Mouse (Mus musculus) neural tube, embryonic 15.5 days (tissue): ENCODE data around the gene Creb5. TPM values are rescaled to one million over a fixed set of nuclear protein-coding genes. Genes with fewer than 3 reads are reported as not detected.

Source experiments
- ATAC-seq: fragments of 200-750 bp; cut with Nextera tagmentation; 2 replicates; pipeline ENCODE4 v1.8.0; 2017; ENCODE audit warnings: mild to moderate bottlenecking, moderate TSS enrichment, moderate library complexity; ENCODE audit not compliant: low FRiP score
- H3K27ac ChIP-seq: fragments of 300-500 bp; sonication (generic); replicated peaks from 2 replicates; pipeline ENCODE4 v1.5.1; 2015; ENCODE audit warnings: mild to moderate bottlenecking, inconsistent platforms
- H3K27me3 ChIP-seq: fragments of 300-500 bp; sonication (generic); replicated peaks from 2 replicates; pipeline ENCODE4 v1.6.1; 2015; ENCODE audit warnings: inconsistent platforms
- H3K36me3 ChIP-seq: fragments of 300-500 bp; sonication (generic); 2 replicates; pipeline ENCODE4 v1.6.1; 2015; ENCODE audit warnings: inconsistent platforms
- H3K4me1 ChIP-seq: fragments of 300-500 bp; sonication (generic); 2 replicates; pipeline ENCODE4 v1.6.1; 2015; ENCODE audit warnings: inconsistent platforms
- H3K4me2 ChIP-seq: fragments of 300-500 bp; sonication (generic); 2 replicates; pipeline ENCODE4 v1.6.1; 2015; ENCODE audit warnings: inconsistent platforms, mild to moderate bottlenecking, moderate library complexity
- H3K4me3 ChIP-seq: fragments of 300-500 bp; sonication (generic); replicated peaks from 2 replicates; pipeline ENCODE4 v1.5.1; 2015; ENCODE audit warnings: mild to moderate bottlenecking, inconsistent platforms
- H3K9ac ChIP-seq: fragments of 300-500 bp; sonication (generic); replicated peaks from 2 replicates; pipeline ENCODE4 v1.6.1; 2015; ENCODE audit warnings: mild to moderate bottlenecking, inconsistent platforms
- H3K9me3 ChIP-seq: fragments of 300-500 bp; sonication (generic); replicated peaks from 2 replicates; pipeline ENCODE4 v1.6.1; 2016; ENCODE audit warnings: inconsistent platforms
- WGBS: fragments of 180-500 bp; shearing (Covaris S2); methylation state at CpG from one replicate; pipeline ENCODE4 v1.1.7; 2015; ENCODE audit warnings: mixed read lengths; 5-methylcytosine and 5-hydroxymethylcytosine counted together
- polyA plus RNA-seq: library from polyadenylated mRNA; unstranded; fragments of >200 nt; fragmentation: Nextera tagmentation; extraction: Ambion mirVana; gene quantifications from 2 replicates; pipeline ENCODE4 v1.2.1, GENCODE M21; 2015

The Creb5 gene
- polyA plus RNA-seq, 1 experiment from 2014 or later: 5.7 TPM

DNA sequence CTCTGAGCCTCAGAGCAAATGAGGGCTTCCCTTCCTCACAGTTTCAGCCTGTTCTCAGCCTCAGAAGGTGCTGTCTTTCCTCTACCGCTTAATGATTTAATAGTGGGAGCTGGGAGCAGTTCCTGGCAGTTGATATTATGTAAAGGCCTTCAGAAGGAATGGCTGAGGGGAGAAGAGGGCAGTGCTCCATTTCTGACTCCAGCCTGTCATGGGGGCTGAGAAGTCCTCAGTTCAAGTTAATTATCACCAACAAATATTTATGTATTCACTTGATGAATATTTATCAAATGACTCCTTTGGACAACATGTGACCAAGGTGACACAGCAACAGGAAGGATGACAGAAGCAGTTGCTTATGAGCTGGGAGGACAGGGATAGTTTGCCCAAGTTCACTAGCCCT is 214.2 kb downstream of the Creb5 start:
- no peaks in the 10 kb centered on the region for H3K9me3 ChIP-seq
- H3K4me2 ChIP-seq: no peak overlapping the region
- ATAC-seq: no peak
- H3K9ac ChIP-seq: no peak overlapping the region
- H3K4me1 ChIP-seq: no peaks in the 10 kb centered on the region
- WGBS: 79% methylated on average over 1 of the region's 1 CpGs
- no peaks in the 10 kb centered on the region for H3K36me3 ChIP-seq
- H3K27ac ChIP-seq: no peak overlapping the region
- H3K4me3 ChIP-seq: no peak overlapping the region
- H3K27me3 ChIP-seq: no peaks in the 10 kb centered on the region

DNA sequence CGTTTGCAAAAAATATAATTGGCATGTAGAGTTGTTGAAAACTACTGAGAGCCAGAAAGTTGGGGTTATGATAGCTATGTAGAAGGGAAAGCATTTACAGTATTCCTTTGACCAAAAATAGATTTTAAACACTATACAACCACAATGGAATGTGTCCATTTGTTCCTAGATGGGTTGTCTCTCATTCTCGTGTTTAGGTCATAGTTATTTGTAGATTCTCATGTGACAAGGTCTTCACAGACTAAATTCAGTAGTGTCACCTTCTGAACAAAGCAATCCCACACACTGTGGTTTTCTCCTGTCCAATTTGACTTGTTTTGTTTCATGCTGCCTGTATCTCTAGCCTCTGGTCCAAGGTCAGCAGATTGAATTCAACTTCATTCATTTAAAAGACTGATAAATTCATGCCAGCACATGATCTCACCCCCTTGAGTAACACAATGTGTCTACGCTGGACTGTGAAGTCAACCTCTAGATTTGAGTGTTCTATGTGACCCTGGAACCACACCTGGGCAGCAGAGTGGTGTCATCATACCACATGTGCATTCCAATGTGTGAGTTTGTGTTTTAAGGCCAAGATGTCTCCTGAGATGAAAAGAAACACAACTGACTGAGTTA is 220.0 kb downstream of the Creb5 start:
- no peak overlapping the region for H3K4me2 ChIP-seq
- no peaks in the 10 kb centered on the region for H3K4me1 ChIP-seq
- H3K4me3 ChIP-seq: no peak overlapping the region
- no peaks in the 10 kb centered on the region for H3K27me3 ChIP-seq
- no peak overlapping the region for H3K9ac ChIP-seq
- WGBS: 82% methylated on average over 3 of the region's 3 CpGs
- H3K27ac ChIP-seq: no peak overlapping the region
- ATAC-seq: no peak
- no peaks in the 10 kb centered on the region for H3K36me3 ChIP-seq
- H3K9me3 ChIP-seq: no peaks in the 10 kb centered on the region

DNA sequence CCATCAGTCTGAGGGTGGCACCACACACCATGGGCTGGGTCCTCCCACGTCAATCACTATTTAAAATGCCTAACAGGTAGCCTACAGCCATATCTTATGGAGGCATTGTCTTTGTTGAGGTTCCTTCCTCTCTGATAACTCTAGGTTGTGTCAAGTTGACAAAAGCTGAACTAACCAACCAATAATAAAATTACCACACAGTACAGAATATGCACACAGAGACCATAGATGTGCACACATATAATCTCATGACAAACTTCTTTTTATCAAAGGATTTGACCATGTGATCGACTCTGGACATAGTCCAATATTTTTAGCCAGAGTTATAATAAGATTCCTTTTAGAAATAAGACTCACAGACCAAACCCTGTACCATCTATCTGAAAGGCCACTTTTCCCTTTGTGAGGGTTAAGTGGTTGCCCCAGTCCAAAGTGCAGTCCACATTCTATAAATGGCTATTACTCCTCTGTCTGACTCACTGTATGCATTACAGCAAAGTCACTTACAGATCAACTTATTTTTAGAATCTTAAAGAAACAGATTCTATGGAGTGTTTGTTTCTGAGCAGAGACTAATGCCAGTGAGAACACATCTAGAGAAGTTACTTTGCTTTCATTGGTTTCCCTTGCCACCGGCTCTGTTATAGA is 221.9 kb downstream of the Creb5 start:
- H3K27me3 ChIP-seq: no peaks in the 10 kb centered on the region
- no peaks in the 10 kb centered on the region for H3K4me1 ChIP-seq
- H3K9ac ChIP-seq: no peak overlapping the region
- no peak overlapping the region for H3K4me2 ChIP-seq
- H3K27ac ChIP-seq: no peak overlapping the region
- no peaks in the 10 kb centered on the region for H3K36me3 ChIP-seq
- H3K4me3 ChIP-seq: no peak overlapping the region
- 81% methylated on average over 3 of the region's 3 CpGs for WGBS
- H3K9me3 ChIP-seq: no peaks in the 10 kb centered on the region
- no peak for ATAC-seq

DNA sequence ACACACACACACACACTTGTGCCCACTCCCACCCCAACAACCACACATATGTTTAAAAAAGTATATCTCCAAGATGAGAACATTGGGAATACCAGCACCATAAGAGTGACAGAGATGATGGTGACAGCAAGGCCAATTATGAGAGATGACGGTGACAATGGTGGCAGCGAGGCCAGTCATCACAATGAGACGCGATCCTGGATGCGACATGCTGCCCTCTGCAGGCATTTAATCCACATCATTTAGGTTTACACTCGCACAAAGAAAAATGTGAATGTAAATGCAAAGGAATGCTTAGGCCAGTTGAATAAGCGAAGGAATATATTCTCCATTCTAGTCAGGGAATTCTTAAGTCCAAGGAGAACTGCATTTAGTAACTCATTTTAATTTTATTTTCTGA is 222.9 kb downstream of the Creb5 start:
- H3K4me1 ChIP-seq: no peaks in the 10 kb centered on the region
- no peak overlapping the region for H3K4me3 ChIP-seq
- H3K9me3 ChIP-seq: no peaks in the 10 kb centered on the region
- no peaks in the 10 kb centered on the region for H3K27me3 ChIP-seq
- H3K9ac ChIP-seq: no peak overlapping the region
- no peak for ATAC-seq
- 66% methylated on average over 7 of the region's 7 CpGs for WGBS
- H3K4me2 ChIP-seq: no peak overlapping the region
- no peaks in the 10 kb centered on the region for H3K36me3 ChIP-seq
- H3K27ac ChIP-seq: no peak overlapping the region

DNA sequence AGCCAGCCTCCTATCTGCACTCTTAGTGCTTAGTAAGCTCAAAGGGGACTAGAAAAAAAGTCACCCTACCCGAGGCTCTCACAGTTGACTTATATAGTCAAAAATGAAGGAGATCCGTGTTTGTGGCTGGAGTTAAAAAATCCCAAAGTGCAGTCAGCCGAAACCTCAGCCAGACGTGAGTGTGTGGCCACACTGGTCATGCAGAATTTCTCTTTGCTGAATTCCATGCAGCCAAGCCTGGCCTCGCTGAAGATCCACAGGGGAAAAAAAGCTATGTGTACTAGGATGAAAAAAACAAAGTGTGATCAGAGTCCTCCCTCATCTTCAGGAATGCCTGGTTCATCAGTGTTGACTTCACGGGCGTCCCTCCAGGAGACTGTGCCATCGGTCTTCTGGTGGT is 225.2 kb downstream of the Creb5 start:
- Histone ChIP-seq H3K4me3 (no peak overlapping the region), H3K27me3 (0 out of 2 replicates have a peak, but pooled peaks cover 4% of the 10 kb centered on the region), H3K4me1 (peaks cover under 1% of the 10 kb centered on the region), H3K9me3 (no peaks in the 10 kb centered on the region), H3K4me2 (no peak overlapping the region), H3K9ac (no peak overlapping the region), H3K36me3 (no peaks in the 10 kb centered on the region), H3K27ac (no peak overlapping the region)
- 87% methylated on average over 8 of the region's 8 CpGs for WGBS
- no peak for ATAC-seq

DNA sequence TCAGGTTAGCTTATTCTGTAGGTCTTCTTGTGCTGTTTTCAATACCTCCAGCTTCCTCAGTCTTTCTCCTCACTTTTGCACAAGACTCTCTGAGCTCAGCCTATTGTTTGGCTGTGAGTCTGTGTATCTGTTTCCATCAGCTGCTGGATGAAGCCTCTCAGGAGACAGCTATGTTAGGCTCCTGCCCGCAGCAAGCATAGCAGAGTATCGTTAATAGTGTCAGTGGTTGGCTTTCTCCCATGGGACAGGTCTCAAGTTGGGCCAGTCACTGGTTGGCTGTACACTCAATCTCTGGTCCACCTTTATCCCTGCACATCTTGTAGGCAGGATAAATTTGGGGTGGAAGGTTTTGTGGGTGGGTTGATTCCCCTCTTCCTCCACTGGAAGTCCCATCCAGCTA is 226.3 kb downstream of the Creb5 start:
- no peaks in the 10 kb centered on the region for H3K9me3 ChIP-seq
- no peak overlapping the region for H3K4me3 ChIP-seq
- H3K27ac ChIP-seq: no peak overlapping the region
- no peaks in the 10 kb centered on the region for H3K36me3 ChIP-seq
- H3K9ac ChIP-seq: no peak overlapping the region
- 90% methylated on average over 2 of the region's 2 CpGs for WGBS
- H3K27me3 ChIP-seq: 0 out of 2 replicates have a peak, but pooled peaks cover 4% of the 10 kb centered on the region
- peaks cover 6% of the 10 kb centered on the region for H3K4me1 ChIP-seq
- ATAC-seq: no peak
- H3K4me2 ChIP-seq: no peak overlapping the region

DNA sequence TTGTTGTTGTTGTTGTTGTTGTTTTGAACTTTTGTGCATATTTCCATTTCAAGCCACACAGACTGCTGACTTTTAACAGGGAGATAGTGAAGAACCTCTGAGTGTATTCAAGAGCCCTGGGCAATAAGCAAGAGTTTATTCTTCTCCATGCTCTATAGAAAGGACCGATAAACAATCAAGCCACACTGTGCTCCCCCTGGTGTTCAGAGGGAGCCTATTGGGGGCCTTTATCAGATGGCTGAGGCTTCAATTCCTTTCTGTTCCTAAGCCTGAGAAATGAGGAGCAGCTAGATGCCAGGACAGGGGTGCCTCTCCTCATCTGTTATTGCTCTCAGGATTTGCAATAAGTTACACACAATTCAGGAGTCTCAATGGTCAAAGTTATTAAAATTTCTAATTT is 227.8 kb downstream of the Creb5 start:
- no peaks in the 10 kb centered on the region for H3K36me3 ChIP-seq
- no peak for ATAC-seq
- H3K9me3 ChIP-seq: no peaks in the 10 kb centered on the region
- H3K9ac ChIP-seq: no peak overlapping the region
- no peak overlapping the region for H3K4me2 ChIP-seq
- 53% methylated on average over 1 of the region's 1 CpGs for WGBS
- H3K27ac ChIP-seq: no peak overlapping the region
- 0 out of 2 replicates have a peak, but pooled peaks cover 4% of the 10 kb centered on the region for H3K27me3 ChIP-seq
- H3K4me1 ChIP-seq: peaks cover 6% of the 10 kb centered on the region
- no peak overlapping the region for H3K4me3 ChIP-seq

DNA sequence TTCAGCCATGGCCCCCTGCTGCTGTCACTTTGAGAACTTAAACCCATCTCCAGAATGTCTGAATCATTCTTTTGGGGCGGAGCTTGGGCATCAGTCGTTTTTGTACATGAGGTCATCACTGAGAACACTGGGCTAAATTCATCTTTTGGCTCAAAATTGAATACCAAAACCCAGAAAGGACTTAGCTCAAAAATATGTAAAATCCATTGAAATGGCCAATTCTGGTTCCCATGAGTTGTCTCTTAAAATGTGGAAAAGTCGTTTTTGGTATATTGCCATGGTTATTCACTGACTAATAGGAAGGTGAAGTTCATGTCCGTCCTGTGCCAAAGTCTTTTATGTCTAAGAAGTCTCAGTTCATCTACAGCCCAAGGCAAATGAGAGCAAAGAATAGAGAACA is 228.5 kb downstream of the Creb5 start:
- ATAC-seq: no peak
- H3K9ac ChIP-seq: no peak overlapping the region
- 90% methylated on average over 4 of the region's 4 CpGs for whole genome bisulfite sequencing

DNA sequence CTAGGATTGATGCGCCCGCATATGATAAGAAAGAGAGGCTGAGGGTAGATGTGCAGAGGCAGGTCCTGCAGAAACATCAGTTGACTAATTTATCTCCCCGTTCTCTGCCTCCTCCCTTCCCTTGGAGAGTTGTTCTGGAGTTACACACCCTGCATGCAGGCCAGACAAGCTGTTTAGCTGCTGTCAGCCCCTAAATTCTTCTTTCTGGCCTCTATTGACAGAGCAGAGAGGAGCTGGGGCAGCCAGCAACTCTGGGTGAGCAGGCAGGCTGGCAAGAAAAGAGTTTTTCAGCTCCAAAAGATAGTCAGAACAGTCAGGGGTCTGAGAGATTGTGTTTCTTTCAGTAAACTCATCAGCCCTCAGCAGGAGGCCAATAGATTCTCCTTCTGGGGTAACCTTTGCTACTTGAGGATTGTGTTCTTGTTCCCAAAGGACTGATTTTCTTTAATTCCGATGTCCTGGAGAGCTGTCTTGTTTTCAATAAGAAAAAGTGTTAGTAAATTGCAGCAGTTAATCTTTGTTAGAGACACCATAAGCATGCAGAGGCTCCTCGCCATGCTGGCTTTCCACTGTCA is 230.4 kb downstream of the Creb5 start:
- H3K4me3 ChIP-seq: no peak overlapping the region
- no peaks in the 10 kb centered on the region for H3K36me3 ChIP-seq
- H3K4me1 ChIP-seq: peaks cover 6% of the 10 kb centered on the region
- ATAC-seq: no peak
- H3K4me2 ChIP-seq: no peak overlapping the region
- 48% methylated on average over 5 of the region's 5 CpGs for WGBS
- H3K9me3 ChIP-seq: no peaks in the 10 kb centered on the region
- H3K9ac ChIP-seq: no peak overlapping the region
- H3K27ac ChIP-seq: no peak overlapping the region
- 0 out of 2 replicates have a peak, but pooled peaks cover 4% of the 10 kb centered on the region for H3K27me3 ChIP-seq

More for the DNA sequence above, 228.5 kb downstream of the Creb5 start:
- Histone ChIP-seq H3K36me3 (no peaks in the 10 kb centered on the region), H3K9me3 (no peaks in the 10 kb centered on the region), H3K4me2 (no peak overlapping the region), H3K4me3 (no peak overlapping the region), H3K4me1 (peaks cover 6% of the 10 kb centered on the region), H3K27me3 (0 out of 2 replicates have a peak, but pooled peaks cover 4% of the 10 kb centered on the region), H3K27ac (no peak overlapping the region)

DNA sequence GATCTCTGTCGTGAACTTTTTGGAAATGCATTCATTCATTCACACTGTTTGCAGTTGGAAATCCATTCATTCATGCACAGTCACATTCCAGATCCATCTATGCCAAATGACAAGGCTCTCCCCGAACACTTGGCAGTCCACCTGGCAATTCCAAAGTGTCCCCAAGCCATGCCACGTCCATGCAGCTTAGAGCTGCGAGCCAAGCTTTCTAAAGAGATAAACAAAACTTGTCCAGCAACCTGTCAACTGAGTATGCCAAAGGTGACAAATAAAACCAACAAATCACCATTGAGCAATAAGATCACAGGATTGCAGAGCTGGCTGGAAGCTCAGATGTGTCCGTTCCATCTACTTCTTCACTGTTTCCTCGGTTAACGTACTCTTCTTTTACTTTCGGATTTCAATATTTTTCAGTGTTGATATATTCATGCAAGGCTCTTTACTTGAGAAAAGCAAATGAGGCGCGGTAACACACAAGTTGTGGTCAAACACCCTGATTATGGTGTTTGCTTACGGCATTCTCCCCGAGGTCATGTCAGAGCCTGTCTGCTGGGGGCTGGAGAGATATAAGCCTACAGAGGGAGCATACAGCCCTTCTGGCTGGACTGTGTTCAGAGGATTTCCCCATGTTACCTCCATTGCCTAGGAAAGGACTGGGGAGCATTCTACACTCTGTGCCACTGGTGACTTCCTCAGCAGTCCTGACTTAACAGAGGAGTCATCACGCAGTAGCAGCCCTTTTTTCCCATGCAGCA is 236.8 kb downstream of the Creb5 start:
- Histone ChIP-seq H3K27me3 (no peaks in the 10 kb centered on the region), H3K27ac (no peak overlapping the region), H3K9ac (no peak overlapping the region), H3K36me3 (no peaks in the 10 kb centered on the region), H3K9me3 (no peaks in the 10 kb centered on the region), H3K4me2 (no peak overlapping the region), H3K4me3 (no peak overlapping the region), H3K4me1 (no peaks in the 10 kb centered on the region)
- no peak for ATAC-seq
- WGBS: 92% methylated on average over 13 of the region's 13 CpGs

DNA sequence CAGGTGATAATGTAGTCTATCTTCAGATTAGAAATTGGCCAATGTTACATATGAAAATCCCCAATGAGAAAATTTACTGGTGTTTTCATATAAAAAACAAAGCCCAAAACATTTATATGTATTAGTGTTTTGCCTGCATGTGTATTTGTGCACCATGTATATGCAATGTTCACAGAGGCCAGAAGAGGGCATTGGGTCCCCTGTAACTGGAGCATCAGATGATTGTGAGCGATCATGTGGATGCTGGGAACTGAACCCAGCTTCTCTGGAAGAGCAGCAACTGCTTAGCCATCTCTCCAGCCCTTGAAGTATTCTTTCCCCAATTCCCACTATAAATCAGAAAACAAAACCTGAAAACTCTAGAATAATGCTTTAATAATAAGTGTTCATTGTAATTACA is 239.4 kb downstream of the Creb5 start:
- no peak overlapping the region for H3K4me2 ChIP-seq
- H3K4me3 ChIP-seq: no peak overlapping the region
- ATAC-seq: no peak
- 97% methylated on average over 1 of the region's 1 CpGs for WGBS
- no peaks in the 10 kb centered on the region for H3K9me3 ChIP-seq
- no peaks in the 10 kb centered on the region for H3K4me1 ChIP-seq
- H3K9ac ChIP-seq: no peak overlapping the region
- H3K27me3 ChIP-seq: no peaks in the 10 kb centered on the region
- H3K27ac ChIP-seq: no peak overlapping the region
- no peaks in the 10 kb centered on the region for H3K36me3 ChIP-seq

DNA sequence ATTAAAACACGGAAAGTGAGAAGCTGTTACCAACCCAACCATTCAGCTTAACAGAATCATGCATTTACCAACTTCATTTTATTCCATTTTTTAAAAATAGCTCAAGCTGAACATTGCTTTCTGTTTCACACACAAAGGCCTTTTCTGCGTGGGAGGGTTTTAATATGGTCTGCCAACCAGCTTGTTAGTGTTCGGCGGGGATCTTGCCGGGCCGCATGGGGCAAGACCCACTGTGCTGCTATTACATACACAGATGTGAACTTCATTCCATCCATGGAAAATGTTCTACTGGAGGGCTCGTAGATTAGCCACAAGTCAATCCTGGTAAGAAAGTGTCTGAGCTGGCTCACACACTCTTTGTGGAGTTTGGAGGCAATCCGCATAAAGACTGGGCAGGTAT is 243.7 kb downstream of the Creb5 start:
- 84% methylated on average over 8 of the region's 8 CpGs for WGBS

More for the DNA sequence above, 243.7 kb downstream of the Creb5 start:
- no peak overlapping the region for H3K9ac ChIP-seq
- H3K27ac ChIP-seq: no peak overlapping the region
- ATAC-seq: no peak
- H3K27me3 ChIP-seq: no peaks in the 10 kb centered on the region
- H3K36me3 ChIP-seq: no peaks in the 10 kb centered on the region
- H3K4me3 ChIP-seq: no peak overlapping the region
- no peaks in the 10 kb centered on the region for H3K9me3 ChIP-seq
- no peaks in the 10 kb centered on the region for H3K4me1 ChIP-seq
- no peak overlapping the region for H3K4me2 ChIP-seq
